Mouse (Mus musculus) lung, embryonic 15.5 days (tissue): ENCODE results near the gene Adamts3. TPM values are rescaled to one million over a fixed set of nuclear protein-coding genes. Genes with fewer than 3 reads are reported as not detected.

ENCODE experiments used
- ATAC-seq: fragments of 200-750 bp; cut with Nextera tagmentation; 2 replicates; pipeline ENCODE4 v1.8.0; 2017; ENCODE audit warnings: moderate number of reproducible peaks, borderline replicate concordance; ENCODE audit not compliant: low FRiP score, low TSS enrichment; ENCODE audit errors: extremely low read depth
- H3K27ac ChIP-seq: fragments of 300-500 bp; sonication (generic); 2 replicates; pipeline ENCODE4 v1.5.1; 2015; ENCODE audit warnings: moderate library complexity, mild to moderate bottlenecking, inconsistent platforms
- H3K27me3 ChIP-seq: fragments of 300-500 bp; sonication (generic); 2 replicates; pipeline ENCODE4 v1.6.1; 2015; ENCODE audit warnings: inconsistent platforms
- H3K36me3 ChIP-seq: fragments of 300-500 bp; sonication (generic); 2 replicates; pipeline ENCODE4 v1.6.1; 2015; ENCODE audit warnings: inconsistent platforms
- H3K4me1 ChIP-seq: fragments of 300-500 bp; sonication (generic); 2 replicates; pipeline ENCODE4 v1.6.1; 2015; ENCODE audit warnings: inconsistent platforms
- H3K4me2 ChIP-seq: fragments of 300-500 bp; sonication (generic); 2 replicates; pipeline ENCODE4 v1.6.1; 2015; ENCODE audit warnings: inconsistent platforms, mild to moderate bottlenecking, moderate library complexity
- H3K4me3 ChIP-seq: fragments of 300-500 bp; sonication (generic); 2 replicates; pipeline ENCODE4 v1.5.1; 2015; ENCODE audit warnings: mild to moderate bottlenecking, inconsistent platforms
- H3K9ac ChIP-seq: fragments of 300-500 bp; sonication (generic); 2 replicates; pipeline ENCODE4 v1.6.1; 2015; ENCODE audit warnings: inconsistent platforms
- H3K9me3 ChIP-seq: fragments of 300-500 bp; sonication (generic); 2 replicates; pipeline ENCODE4 v1.6.1; 2016; ENCODE audit warnings: inconsistent platforms
- WGBS: fragments of 180-500 bp; shearing (Covaris S2); methylation state at CpG from one replicate; pipeline ENCODE4 v1.1.7; 2015; 5-methylcytosine and 5-hydroxymethylcytosine counted together
- polyA plus RNA-seq: library from polyadenylated mRNA; unstranded; fragments of >200 nt; fragmentation: Nextera tagmentation; extraction: Ambion mirVana; gene quantifications from 2 replicates; pipeline ENCODE4 v1.2.1, GENCODE M21; 2015

Gene Adamts3
- polyA plus RNA-seq, 1 experiment from 2014 or later, result 3.8 TPM

DNA sequence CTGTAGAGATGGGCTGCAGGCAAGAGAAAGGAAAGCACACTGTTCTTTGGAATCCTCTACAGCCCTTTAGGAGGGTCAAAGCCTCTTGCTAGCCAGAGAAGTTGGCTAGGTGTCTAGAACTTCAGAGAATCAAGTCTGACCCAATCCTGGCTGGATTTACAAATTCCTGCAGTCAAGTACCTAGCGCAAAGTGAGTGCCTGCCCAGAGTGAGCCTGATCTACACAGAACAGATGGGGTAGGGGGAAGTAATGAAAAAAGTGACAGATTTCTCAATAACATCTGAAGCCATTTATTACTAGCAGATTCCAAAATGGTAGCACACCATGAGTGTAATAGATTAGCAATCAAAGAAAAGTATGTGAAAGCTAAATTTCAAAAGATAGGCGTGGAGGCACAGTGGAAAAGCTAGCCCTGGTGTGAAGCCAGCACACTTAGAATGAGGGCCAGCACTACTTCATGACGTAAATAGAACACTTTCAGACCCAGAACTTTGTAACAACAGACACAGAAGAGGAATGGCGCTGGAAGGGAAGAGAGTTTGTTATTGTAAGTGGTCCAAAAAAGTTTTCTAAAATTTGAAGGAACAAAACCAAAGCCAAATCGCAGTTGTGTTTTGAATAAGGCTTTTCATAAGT, 82.8 kb downstream of the Adamts3 start:
- H3K4me2 ChIP-seq, result no peak overlapping the region
- no peak for ATAC-seq
- H3K4me3 ChIP-seq, result no peak overlapping the region
- H3K27me3 ChIP-seq, result no peaks in the 10 kb centered on the region
- H3K27ac ChIP-seq, result no peak overlapping the region
- no peaks in the 10 kb centered on the region for H3K36me3 ChIP-seq
- no peaks in the 10 kb centered on the region for H3K4me1 ChIP-seq
- no peak overlapping the region for H3K9ac ChIP-seq
- 72% methylated on average over 5 of the region's 5 CpGs for WGBS
- H3K9me3 ChIP-seq, result 0 out of 2 replicates have a peak, but pooled peaks cover 3% of the 10 kb centered on the region

DNA sequence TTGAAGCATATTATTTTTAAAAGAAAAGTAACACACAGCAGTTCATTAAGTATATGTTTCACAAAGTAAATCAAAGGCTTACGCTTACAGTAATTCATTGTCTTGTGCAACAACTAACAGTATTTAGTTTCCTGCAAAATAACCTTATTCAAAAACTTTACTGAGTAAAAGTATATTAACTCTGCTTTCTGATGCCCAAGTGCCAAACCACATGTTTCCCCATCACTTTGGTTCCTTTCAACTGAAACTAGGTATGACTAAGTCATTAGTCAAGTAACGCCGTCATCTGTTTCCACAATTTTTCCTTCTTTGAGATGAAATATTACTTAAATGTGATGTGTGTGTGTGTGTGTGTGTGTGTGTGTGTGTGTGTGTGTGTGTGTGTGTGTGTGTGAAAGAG, 89.4 kb downstream of the Adamts3 start:
- Histone ChIP-seq H3K9ac (no peak overlapping the region), H3K4me2 (no peak overlapping the region), H3K4me1 (no peaks in the 10 kb centered on the region), H3K9me3 (no peaks in the 10 kb centered on the region), H3K36me3 (no peaks in the 10 kb centered on the region), H3K4me3 (no peak overlapping the region), H3K27ac (no peak overlapping the region), H3K27me3 (no peaks in the 10 kb centered on the region)
- 93% methylated on average over 3 of the region's 3 CpGs for WGBS
- no peak for ATAC-seq

DNA sequence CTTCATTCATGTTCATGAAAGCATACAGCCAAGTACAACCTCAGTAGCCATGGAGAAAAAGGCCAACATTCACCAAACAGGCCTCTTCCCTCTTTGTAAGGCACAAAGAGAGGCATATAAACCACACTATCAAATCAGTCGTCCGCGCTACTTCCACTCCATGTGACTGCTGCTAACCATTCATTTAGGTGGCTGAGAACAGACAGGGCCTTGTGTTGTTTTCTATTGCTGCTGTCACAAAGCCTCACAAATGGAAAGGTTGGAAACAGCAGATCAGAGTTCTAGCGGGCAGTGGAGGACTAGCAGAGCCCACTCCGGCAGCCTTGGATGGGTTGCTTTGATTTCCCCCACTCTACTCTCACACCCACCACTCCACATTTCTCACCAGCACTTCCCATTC, 98.5 kb downstream of the Adamts3 start:
- WGBS, result 85% methylated on average over 5 of the region's 5 CpGs
- H3K36me3 ChIP-seq, result no peaks in the 10 kb centered on the region
- H3K27me3 ChIP-seq, result no peaks in the 10 kb centered on the region

DNA sequence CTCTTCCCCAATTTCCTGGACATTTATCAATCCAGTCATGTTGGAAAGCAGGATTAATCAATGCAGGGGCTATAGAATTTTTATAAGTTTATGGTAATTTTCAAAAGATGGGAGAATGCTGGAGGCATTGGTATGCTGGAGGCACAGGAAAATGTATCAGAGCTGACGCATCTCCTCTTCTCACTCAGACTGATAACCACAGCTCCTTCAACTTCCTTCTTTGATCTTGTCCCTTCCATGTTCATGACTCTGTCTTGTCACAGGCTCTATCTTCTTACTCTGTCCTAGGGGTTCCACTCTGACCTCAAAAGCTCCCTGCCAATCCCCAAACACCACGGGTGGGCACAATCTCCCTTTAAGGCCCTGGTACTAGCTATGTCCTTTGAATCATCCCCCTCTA, 103.3 kb downstream of the Adamts3 start:
- no peaks in the 10 kb centered on the region for H3K36me3 ChIP-seq
- no peak overlapping the region for H3K9ac ChIP-seq
- H3K27me3 ChIP-seq, result no peaks in the 10 kb centered on the region
- no peaks in the 10 kb centered on the region for H3K4me1 ChIP-seq
- WGBS, result 73% methylated on average over 2 of the region's 2 CpGs
- ATAC-seq, result no peak
- H3K4me3 ChIP-seq, result no peak overlapping the region
- no peaks in the 10 kb centered on the region for H3K9me3 ChIP-seq
- no peak overlapping the region for H3K4me2 ChIP-seq
- H3K27ac ChIP-seq, result no peak overlapping the region

More for the DNA sequence above, 98.5 kb downstream of the Adamts3 start:
- Histone ChIP-seq H3K4me2 (no peak overlapping the region), H3K9me3 (no peaks in the 10 kb centered on the region), H3K4me1 (no peaks in the 10 kb centered on the region), H3K9ac (no peak overlapping the region), H3K4me3 (no peak overlapping the region), H3K27ac (no peak overlapping the region)
- no peak for ATAC-seq

DNA sequence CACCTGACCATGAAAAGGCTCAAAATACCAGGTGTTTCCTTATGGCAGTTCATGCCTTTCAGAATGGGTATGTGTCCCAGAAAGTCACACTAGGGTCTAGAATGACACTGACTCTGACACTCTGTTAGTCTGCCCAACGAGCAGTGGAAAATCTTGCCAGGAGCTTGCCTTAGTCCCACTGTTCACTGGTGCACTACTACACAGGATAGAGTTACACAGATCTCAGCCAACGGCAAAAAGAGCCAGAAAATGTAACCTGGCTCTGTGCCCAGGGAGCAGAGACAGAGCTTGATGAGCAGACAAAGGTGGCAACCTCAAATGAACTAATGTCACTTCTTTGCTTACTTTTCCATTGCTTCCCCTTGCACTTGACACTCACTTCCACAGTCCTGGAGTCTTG, 104.5 kb downstream of the Adamts3 start:
- Histone ChIP-seq H3K36me3 (no peaks in the 10 kb centered on the region), H3K27ac (no peak overlapping the region), H3K4me3 (no peak overlapping the region), H3K9me3 (no peaks in the 10 kb centered on the region), H3K9ac (no peak overlapping the region), H3K4me2 (no peak overlapping the region), H3K27me3 (no peaks in the 10 kb centered on the region), H3K4me1 (no peaks in the 10 kb centered on the region)
- no peak for ATAC-seq
- WGBS, result 26% methylated on average over 2 of the region's 2 CpGs

DNA sequence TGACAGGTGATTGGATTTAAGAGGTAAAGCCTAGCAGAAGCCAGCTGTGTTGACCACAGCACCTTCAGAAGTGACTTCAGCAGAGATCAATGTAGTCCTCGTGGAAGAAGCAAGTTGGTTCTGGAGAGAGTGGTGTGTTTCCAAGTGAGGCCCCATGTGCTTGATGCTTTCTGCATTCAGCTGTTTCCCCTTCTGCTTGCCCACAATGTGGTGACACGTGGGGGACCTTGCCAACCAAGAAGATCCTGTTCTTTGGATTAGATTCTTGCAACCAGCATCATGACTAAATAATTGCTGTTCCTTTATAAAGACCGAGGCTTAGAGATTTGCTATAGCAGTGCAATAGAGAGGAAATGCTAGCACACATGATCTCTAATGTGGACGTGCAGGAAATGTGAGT, 105.7 kb downstream of the Adamts3 start:
- Histone ChIP-seq H3K4me1 (no peaks in the 10 kb centered on the region), H3K4me3 (no peak overlapping the region), H3K36me3 (no peaks in the 10 kb centered on the region), H3K27ac (no peak overlapping the region), H3K4me2 (no peak overlapping the region), H3K27me3 (no peaks in the 10 kb centered on the region), H3K9me3 (no peaks in the 10 kb centered on the region), H3K9ac (no peak overlapping the region)
- WGBS, result 74% methylated on average over 4 of the region's 4 CpGs
- ATAC-seq, result no peak

DNA sequence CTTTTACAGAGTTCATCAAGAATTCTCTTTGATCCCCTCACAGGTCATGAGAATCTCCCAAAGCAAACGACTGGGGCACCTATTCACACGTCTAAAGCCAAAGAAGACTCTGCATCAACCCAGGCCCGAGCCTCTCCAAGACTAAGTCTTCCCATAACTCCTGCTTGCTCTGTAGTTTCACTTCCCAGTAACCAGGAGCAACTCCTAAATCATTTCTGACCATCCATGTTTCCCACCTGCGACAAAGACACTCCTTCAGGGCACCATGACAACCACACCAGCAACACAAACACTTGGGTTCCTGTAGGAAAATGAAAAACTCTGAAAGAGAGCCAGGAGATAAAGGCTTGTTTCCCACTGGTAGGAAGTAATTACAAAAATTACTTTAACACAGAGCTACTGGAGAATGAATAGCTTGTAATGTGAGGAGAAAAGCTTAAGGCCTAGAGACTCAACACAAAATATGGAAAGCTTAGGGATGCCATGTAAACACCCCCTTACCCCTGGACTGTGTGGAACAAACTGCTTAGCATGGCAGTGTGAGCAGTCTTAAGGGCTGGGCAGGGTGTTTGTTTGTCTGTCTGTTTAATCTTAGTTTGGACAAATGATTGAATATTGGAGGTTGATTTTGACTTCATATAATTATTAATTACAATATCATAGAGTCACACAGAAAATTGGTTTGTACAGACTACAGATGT, 112.3 kb downstream of the Adamts3 start:
- Histone ChIP-seq H3K9ac (no peak overlapping the region), H3K9me3 (no peaks in the 10 kb centered on the region), H3K36me3 (no peaks in the 10 kb centered on the region), H3K4me3 (no peak overlapping the region), H3K27me3 (no peaks in the 10 kb centered on the region), H3K4me2 (no peak overlapping the region), H3K27ac (no peak overlapping the region), H3K4me1 (no peaks in the 10 kb centered on the region)
- WGBS, result 49% methylated on average over 4 of the region's 4 CpGs
- ATAC-seq, result no peak

DNA sequence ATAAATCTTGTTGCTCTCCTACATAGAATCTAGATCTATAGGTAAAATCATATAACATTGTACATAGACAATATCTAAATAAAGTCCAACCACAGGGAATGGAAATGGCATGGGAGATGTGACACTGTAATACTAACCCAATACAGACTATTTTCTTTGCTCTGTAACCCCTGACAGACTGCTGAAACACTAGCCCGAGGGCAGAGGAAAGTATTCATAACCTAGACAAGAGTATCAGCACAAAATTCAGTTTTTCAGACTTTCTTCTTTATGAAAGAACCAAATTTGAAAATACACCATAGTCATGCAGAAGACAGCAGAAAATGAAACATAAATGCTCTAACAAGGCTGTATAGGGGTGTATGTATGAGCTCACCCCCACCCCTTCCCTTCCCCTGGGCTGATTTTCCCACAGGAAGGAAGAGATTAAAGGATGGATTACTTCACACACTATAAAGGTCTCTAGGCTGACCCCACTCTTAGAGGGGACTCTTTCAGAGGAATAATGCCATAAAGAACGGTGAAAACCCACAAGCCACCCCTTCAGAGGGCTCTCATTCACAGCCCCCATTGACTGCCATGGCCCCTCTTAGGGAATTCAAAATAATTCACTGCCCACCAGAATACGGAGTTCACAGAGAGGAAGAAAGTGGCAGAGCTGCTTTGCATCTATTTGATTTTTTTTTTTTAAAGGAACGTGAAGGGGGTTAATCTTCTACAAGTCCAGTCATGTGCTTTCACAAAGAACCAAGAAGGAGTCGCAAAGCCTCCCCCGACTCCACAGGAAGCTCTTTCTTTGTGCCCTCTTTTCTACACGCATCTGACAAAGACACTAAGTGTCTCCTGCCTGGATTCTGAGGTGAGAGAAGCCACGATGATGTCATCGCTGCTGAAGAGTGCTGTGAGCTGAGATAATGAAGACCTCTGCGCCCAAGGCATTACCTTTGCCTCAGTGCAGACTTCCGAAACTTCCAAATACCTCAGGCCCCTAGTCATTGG, 119.6 kb downstream of the Adamts3 start:
- no peak for ATAC-seq
- no peak overlapping the region for H3K4me2 ChIP-seq

DNA sequence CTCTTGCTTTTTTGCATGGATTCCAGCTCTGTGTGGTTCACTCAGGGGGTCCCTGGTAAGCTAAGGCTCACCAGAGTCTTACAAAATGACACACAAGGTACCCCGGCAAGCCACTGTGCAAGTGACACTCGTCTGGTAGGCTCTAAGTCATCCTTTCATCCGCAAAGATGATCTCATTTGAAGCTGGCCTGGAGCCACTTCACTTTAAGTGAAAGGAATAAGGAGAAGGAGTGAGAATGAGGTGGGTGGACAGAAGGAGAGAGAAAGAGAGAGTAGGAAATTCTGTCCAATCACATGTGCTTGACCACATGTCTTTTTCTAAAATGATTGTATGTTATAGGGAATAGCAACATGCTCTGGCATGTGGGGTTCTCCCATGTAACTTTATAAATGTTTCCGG, 122.8 kb downstream of the Adamts3 start:
- H3K9ac ChIP-seq, result no peak overlapping the region
- H3K4me1 ChIP-seq, result no peaks in the 10 kb centered on the region
- 78% methylated on average over 4 of the region's 4 CpGs for WGBS
- no peak overlapping the region for H3K4me2 ChIP-seq
- H3K36me3 ChIP-seq, result no peaks in the 10 kb centered on the region
- H3K27me3 ChIP-seq, result no peaks in the 10 kb centered on the region
- H3K27ac ChIP-seq, result no peak overlapping the region
- no peak for ATAC-seq
- no peak overlapping the region for H3K4me3 ChIP-seq
- no peaks in the 10 kb centered on the region for H3K9me3 ChIP-seq

More for the DNA sequence above, 119.6 kb downstream of the Adamts3 start:
- WGBS, result 24% methylated on average over 11 of the region's 11 CpGs
- Histone ChIP-seq H3K9ac (no peak overlapping the region), H3K4me3 (no peak overlapping the region), H3K36me3 (no peaks in the 10 kb centered on the region), H3K9me3 (no peaks in the 10 kb centered on the region), H3K4me1 (no peaks in the 10 kb centered on the region), H3K27ac (no peak overlapping the region), H3K27me3 (no peaks in the 10 kb centered on the region)

DNA sequence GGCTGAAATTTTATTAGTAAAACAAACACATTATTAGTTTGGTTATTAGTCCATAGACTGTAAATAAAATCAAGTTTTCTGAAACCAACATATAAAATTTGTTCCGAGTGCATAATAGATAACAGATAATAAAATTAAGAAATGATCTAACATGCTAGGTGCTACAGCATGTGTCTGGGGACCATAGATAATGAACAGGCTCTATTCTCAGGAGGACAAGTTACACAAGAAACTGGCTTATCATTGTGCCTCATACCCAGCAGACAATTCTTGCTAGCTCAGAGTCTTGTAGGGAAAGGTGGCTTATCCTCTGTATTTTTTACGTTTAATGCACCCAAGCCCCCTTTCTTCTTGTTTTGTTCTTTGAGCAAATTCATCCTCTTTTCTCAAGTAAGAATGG, 131.3 kb downstream of the Adamts3 start:
- Histone ChIP-seq H3K4me2 (no peak overlapping the region), H3K27me3 (no peaks in the 10 kb centered on the region), H3K36me3 (no peaks in the 10 kb centered on the region), H3K4me3 (no peak overlapping the region), H3K4me1 (peaks cover 3% of the 10 kb centered on the region; the same call in 1 of the 2 replicates), H3K9me3 (no peaks in the 10 kb centered on the region), H3K9ac (no peak overlapping the region), H3K27ac (no peak overlapping the region)
- WGBS, result 84% methylated on average over 2 of the region's 2 CpGs
- ATAC-seq, result no peak

DNA sequence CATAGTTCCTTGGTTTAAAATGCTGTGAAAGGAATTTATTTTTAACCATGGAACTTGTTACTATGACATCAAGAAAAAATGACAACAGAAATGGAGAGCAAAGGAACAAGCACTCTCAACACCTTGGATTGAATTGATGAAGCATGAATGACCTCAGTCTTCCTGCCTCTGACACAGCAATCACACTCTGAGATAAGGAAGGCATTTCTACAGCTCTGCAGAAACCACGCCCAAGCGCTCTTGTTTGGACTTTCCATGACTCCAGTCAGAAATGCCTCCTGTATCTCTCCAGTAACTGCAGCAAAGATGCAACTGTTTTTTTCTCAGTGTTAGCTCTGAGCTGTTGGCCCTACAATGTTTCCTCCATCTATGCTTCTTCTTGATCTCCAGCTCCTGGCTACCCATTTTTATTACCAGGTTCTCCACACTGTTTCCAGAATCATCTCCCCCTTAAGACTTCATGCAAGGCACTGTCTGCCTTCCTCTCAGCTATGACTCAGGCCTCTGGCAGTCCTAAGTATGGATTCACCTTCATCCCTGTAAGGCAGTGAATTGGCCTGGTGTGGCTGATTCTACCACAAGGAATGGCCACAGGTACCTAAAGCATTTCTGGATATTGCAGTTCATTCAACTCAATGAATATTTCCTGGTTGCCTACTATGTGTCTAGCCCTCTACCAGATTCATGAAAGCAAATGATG, 134.8 kb downstream of the Adamts3 start:
- Histone ChIP-seq H3K27ac (no peak overlapping the region), H3K4me2 (no peak overlapping the region)

More for the DNA sequence above, 134.8 kb downstream of the Adamts3 start:
- H3K9me3 ChIP-seq, result no peaks in the 10 kb centered on the region
- no peak for ATAC-seq
- no peak overlapping the region for H3K4me3 ChIP-seq
- H3K27me3 ChIP-seq, result no peaks in the 10 kb centered on the region
- H3K36me3 ChIP-seq, result no peaks in the 10 kb centered on the region
- 32% methylated on average over 2 of the region's 2 CpGs for whole genome bisulfite sequencing
- no peak overlapping the region for H3K9ac ChIP-seq
- H3K4me1 ChIP-seq, result peaks cover 3% of the 10 kb centered on the region; the same call in 1 of the 2 replicates
